Mouse (Mus musculus) kidney, embryonic 16.5 days (tissue): ENCODE data around the gene Rnf26. TPM values are rescaled to one million over a fixed set of nuclear protein-coding genes. Genes with fewer than 3 reads are reported as not detected.

Source experiments
- ATAC-seq: fragments of 200-750 bp; cut with Nextera tagmentation; 2 replicates; pipeline ENCODE4 v1.8.0; 2017; ENCODE audit warnings: moderate TSS enrichment; ENCODE audit not compliant: low FRiP score, low TSS enrichment
- H3K27ac ChIP-seq: fragments of 300-500 bp; sonication (generic); 2 replicates; pipeline ENCODE4 v1.5.1; 2014; ENCODE audit warnings: low read length
- H3K27me3 ChIP-seq: fragments of 300-500 bp; sonication (generic); 2 replicates; pipeline ENCODE4 v1.6.1; 2014; ENCODE audit warnings: low read length, control low read depth, mixed read lengths; ENCODE audit not compliant: insufficient read depth
- H3K36me3 ChIP-seq: fragments of 300-500 bp; sonication (generic); 2 replicates; pipeline ENCODE4 v1.6.1; 2014; ENCODE audit warnings: low read length, control low read depth, mixed read lengths; ENCODE audit not compliant: insufficient read depth
- H3K4me1 ChIP-seq: fragments of 300-500 bp; sonication (generic); 2 replicates; pipeline ENCODE4 v1.6.1; 2014; ENCODE audit warnings: low read length, control low read depth, mixed read lengths; ENCODE audit not compliant: insufficient read depth
- H3K4me2 ChIP-seq: fragments of 300-500 bp; sonication (generic); replicated peaks from 2 replicates; pipeline ENCODE4 v1.6.1; 2014; ENCODE audit warnings: low read depth, low read length
- H3K4me3 ChIP-seq: fragments of 300-500 bp; sonication (generic); 2 replicates; pipeline ENCODE4 v1.5.1; 2014; ENCODE audit warnings: mild to moderate bottlenecking, low read length
- H3K9ac ChIP-seq: fragments of 300-500 bp; sonication (generic); replicated peaks from 2 replicates; pipeline ENCODE4 v1.6.1; 2014; ENCODE audit warnings: low read length
- H3K9me3 ChIP-seq: fragments of 300-500 bp; sonication (generic); 2 replicates; pipeline ENCODE4 v1.6.1; 2016; ENCODE audit warnings: low read length, control low read depth
- WGBS: fragments of 180-500 bp; shearing (Covaris S2); extraction: QIAGEN DNeasy Blood & Tissue Kit; methylation state at CpG from one replicate; pipeline ENCODE4 v1.1.7; 2014; 5-methylcytosine and 5-hydroxymethylcytosine counted together
- polyA plus RNA-seq: library from polyadenylated mRNA; unstranded; fragments of >200 nt; fragmentation: Nextera tagmentation; extraction: Ambion mirVana; gene quantifications from 2 replicates; pipeline ENCODE4 v1.2.1, GENCODE M21; 2015

Rnf26 gene
- polyA plus RNA-seq, 1 experiment from 2014 or later = 75.0 TPM

DNA sequence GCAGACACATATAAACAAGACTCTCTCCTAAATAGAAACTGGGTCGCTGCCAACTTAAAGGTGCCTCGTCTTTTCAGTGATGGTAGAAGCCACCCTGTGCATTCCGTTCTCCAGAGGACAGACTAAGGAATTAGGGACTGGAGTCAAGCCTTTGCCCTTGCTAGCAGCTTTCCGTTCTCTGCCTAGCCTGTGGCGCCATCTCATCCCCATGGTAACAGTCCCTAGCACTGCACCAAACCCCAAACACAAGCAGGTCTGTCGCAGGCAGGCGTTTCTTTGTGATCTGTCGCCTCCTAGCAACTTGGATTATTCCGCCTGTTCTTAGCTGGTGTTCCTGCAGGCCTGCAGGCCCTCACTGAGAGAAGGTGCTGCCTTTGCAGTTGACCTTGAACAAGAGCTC is 16.8 kb downstream of the Rnf26 start:
- Histone ChIP-seq H3K4me3 (no peak overlapping the region), H3K9ac (no peak overlapping the region), H3K9me3 (no peaks in the 10 kb centered on the region), H3K36me3 (peaks cover 12% of the 10 kb centered on the region), H3K4me1 (peaks cover 12% of the 10 kb centered on the region), H3K27me3 (no peaks in the 10 kb centered on the region), H3K27ac (0 out of 2 replicates have a peak overlapping the region, but pooled peaks have one; percentile 26), H3K4me2 (no peak overlapping the region)
- 39% methylated on average over 9 of the region's 9 CpGs for WGBS
- no peak for ATAC-seq

DNA sequence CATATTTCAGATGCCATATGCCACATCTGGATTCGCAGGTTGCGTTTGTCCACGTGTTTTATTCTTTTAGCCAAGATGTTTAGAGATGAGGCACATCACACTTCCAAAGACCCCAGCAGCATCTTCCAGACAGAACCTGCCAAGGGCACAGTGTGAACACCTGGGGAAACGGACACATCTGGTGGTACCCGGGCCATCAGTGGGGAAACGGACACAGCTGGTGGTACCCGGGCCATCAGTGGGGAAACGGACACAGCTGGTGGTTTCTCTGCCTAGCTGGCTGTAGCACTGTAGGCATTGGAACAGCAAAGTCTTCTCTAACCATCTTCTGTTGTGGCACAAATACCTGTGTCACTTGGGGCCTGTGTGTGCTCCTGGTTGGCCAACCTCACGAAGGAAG is 17.5 kb downstream of the Rnf26 start:
- 90% methylated on average over 9 of the region's 9 CpGs for WGBS
- ATAC-seq = no peak
- H3K27me3 ChIP-seq = no peaks in the 10 kb centered on the region
- H3K4me1 ChIP-seq = peaks cover 8% of the 10 kb centered on the region; the same call in 1 of the 2 replicates
- H3K9me3 ChIP-seq = no peaks in the 10 kb centered on the region
- H3K4me2 ChIP-seq = no peak overlapping the region
- H3K4me3 ChIP-seq = no peak overlapping the region
- no peak overlapping the region for H3K9ac ChIP-seq
- H3K27ac ChIP-seq = no peak overlapping the region
- H3K36me3 ChIP-seq = peaks cover 17% of the 10 kb centered on the region

DNA sequence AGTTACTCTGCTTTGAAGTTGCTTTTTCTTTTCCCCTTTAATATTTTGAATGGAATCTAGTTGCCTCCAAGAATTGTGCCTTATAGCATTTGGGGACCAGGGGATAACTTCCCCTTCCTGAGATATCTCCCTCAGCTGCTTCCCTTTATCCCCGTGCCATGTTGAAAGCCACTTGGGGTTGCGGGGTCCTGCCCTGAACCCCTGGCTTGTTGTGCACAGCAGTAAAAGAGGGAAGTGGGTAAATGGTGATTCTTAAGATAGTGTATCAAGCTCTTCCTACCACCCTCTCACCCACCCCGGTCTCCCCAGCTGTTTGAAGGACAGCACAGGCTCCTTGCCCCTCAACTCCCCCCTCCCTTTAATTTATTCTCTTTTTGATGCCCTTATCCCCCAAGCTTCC is 18.6 kb downstream of the Rnf26 start:
- Histone ChIP-seq H3K9me3 (no peaks in the 10 kb centered on the region), H3K4me3 (no peak overlapping the region), H3K27me3 (no peaks in the 10 kb centered on the region), H3K9ac (no peak overlapping the region), H3K27ac (no peak overlapping the region), H3K4me1 (peaks cover 8% of the 10 kb centered on the region; the same call in 1 of the 2 replicates), H3K36me3 (peaks cover 17% of the 10 kb centered on the region), H3K4me2 (no peak overlapping the region)
- no peak for ATAC-seq
- 77% methylated on average over 3 of the region's 3 CpGs for WGBS

DNA sequence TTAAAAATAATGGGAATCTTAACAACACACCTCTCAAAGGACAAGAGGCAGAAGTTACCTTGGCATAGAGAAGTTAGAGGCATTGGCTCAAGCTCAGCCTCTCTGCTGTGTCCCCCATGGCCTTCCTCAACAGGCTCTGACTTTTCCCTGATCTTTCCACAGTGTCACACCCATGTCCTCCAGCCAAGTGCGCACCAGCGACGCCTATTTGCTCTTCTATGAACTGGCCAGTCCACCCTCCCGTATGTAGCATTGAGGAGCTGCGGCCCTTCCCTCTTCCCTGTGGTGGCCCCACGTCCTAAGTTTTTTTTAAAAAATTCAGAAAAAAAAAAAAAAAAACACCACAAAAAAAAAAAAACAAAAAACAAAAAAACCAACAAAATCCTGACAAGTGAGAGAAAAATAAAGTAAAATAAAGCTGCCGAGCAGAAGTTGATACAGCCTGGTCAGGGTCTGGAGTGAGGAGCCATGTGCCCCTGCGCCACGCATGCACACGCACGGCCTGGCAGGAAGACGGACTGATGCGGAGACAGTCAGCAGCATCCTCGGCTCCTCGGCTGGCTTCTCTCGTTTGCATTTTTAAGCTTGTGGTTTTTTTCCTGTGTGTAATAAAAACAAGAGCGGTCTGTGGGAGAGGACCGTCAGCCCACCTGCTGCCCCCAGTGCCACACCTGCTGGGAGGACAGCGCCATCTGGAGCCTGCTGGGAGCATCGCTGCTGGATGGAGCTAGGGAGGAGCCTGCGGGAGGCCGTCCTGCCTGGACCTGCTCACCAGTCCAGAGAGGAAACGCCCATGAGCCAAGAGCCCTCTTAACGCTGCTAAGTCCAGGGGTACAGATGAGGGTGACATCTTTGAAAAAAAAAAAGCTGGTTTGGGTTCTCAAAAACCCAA is 19.5 kb downstream of the Rnf26 start:
- Histone ChIP-seq H3K9ac (no peak overlapping the region), H3K36me3 (peaks cover 17% of the 10 kb centered on the region), H3K4me2 (peak overlapping the region; percentile 26), H3K4me1 (peaks cover 17% of the 10 kb centered on the region), H3K9me3 (no peaks in the 10 kb centered on the region), H3K27me3 (no peaks in the 10 kb centered on the region), H3K4me3 (no peak overlapping the region), H3K27ac (no peak overlapping the region)
- peak; percentile 76 for ATAC-seq
- WGBS = 36% methylated on average over 24 of the region's 24 CpGs

DNA sequence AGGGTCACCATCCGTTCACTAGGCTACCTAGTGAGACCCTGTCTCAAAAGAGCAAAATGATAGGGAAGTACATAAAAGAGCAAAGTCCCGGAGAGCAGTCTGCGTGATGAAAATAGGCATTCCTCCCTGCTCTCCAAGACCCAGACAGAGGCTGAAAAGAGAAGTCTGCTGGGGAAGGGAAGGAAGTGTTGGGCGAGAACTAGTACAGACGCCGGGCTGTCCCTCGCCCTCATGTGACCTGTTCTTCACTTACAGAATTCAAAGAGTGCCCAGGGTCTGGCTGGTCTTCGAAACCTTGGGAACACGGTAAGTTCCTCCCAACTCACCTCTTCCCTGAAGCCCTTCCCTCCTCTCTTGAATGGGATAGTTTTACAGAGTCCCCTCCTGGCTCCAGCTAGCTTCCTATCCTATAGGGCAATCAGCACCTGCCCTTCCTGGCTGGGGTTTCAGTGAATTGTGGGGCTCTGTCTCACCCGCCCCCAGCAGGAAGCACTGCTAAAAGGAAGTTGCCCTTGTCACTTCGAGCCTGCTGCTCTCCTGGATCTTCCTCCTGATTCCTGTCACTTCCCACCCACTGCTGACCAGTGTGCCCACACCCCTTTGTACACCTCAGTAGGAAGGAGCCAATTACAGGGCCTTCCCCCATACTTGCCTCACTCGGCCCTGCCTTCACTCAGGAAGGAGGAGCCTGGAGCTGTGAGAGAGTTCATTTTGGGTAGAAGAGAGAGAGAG is 24.3 kb downstream of the Rnf26 start:
- ATAC-seq = no peak
- Histone ChIP-seq H3K4me3 (no peak overlapping the region), H3K9ac (no peak overlapping the region), H3K4me1 (peaks cover 51% of the 10 kb centered on the region), H3K36me3 (peaks cover 17% of the 10 kb centered on the region), H3K9me3 (no peaks in the 10 kb centered on the region), H3K27me3 (no peaks in the 10 kb centered on the region), H3K27ac (no peak overlapping the region), H3K4me2 (no peak overlapping the region)
- WGBS = 51% methylated on average over 12 of the region's 12 CpGs

DNA sequence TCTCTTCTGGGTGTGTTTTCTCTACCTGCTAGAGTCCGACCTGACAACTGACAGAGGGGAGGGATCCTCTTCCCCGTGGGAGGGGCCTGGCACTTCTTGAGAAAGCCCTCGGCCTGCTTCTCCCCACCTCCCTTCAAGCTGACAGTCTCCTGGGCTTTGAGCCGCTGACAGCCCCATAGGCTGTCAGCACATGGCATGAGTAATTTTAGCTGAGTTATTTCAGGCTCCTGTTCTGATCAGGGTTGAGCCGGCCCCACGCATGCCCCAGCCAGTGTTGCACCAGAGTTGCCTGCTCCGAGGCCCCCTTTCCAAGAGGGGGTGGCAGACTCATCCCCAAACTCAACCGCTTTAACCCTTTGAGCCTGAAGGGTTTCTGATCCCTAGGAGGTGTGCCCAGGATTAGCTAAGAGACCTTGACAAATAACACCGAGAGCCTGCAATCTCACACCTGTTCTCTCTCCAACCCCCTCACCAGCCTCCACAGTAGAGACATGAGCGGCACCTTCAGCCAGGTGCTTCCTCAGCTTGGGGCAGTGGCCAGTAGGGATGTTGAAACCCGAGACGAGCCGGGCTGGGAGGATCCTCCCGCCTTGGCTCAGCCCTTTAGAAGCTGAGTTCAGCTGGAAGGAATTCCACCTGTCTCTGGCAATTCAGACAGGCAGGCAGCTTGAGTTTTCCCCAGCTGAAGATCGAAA is 25.4 kb downstream of the Rnf26 start:
- Histone ChIP-seq H3K9me3 (no peaks in the 10 kb centered on the region), H3K27ac (peak overlapping the region; percentile 17; the same call in 1 of the 2 replicates), H3K4me1 (peaks cover 57% of the 10 kb centered on the region), H3K9ac (peak overlapping the region; percentile 9; the same call in 1 of the 2 replicates), H3K36me3 (peaks cover 14% of the 10 kb centered on the region), H3K4me2 (peak overlapping the region; percentile 36), H3K27me3 (0 out of 2 replicates have a peak, but pooled peaks cover 3% of the 10 kb centered on the region), H3K4me3 (peak overlapping the region; percentile 4)
- ATAC-seq = no peak
- 10% methylated on average over 15 of the region's 15 CpGs for WGBS

DNA sequence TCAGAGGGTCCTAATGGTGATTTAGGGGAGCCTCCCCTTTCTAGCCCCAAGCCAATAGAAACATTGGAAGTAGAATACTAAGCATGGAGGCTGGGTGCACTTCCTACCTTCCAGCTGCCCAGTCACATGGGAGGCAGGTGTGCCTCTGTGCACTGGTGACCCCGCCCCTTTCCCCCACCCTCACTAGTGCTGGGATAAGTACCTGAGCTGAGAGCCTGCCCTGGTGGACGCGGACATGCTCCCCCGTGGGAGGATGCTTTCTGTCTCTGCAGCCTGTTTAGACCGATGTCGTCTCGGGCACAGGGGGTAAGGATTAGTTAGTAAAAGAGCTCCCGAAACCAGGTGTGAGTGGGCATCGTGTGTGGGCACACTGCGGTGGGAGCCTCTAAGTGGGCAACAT is 26.4 kb downstream of the Rnf26 start:
- Histone ChIP-seq H3K9ac (peak overlapping the region; percentile 9; the same call in 1 of the 2 replicates), H3K27me3 (0 out of 2 replicates have a peak, but pooled peaks cover 3% of the 10 kb centered on the region), H3K4me1 (peaks cover 57% of the 10 kb centered on the region), H3K9me3 (no peaks in the 10 kb centered on the region), H3K4me2 (peak overlapping the region; percentile 36), H3K36me3 (peaks cover 9% of the 10 kb centered on the region), H3K4me3 (peak overlapping the region; percentile 7; the same call in 1 of the 2 replicates), H3K27ac (no peak overlapping the region)
- ATAC-seq = no peak
- WGBS = 47% methylated on average over 10 of the region's 10 CpGs

DNA sequence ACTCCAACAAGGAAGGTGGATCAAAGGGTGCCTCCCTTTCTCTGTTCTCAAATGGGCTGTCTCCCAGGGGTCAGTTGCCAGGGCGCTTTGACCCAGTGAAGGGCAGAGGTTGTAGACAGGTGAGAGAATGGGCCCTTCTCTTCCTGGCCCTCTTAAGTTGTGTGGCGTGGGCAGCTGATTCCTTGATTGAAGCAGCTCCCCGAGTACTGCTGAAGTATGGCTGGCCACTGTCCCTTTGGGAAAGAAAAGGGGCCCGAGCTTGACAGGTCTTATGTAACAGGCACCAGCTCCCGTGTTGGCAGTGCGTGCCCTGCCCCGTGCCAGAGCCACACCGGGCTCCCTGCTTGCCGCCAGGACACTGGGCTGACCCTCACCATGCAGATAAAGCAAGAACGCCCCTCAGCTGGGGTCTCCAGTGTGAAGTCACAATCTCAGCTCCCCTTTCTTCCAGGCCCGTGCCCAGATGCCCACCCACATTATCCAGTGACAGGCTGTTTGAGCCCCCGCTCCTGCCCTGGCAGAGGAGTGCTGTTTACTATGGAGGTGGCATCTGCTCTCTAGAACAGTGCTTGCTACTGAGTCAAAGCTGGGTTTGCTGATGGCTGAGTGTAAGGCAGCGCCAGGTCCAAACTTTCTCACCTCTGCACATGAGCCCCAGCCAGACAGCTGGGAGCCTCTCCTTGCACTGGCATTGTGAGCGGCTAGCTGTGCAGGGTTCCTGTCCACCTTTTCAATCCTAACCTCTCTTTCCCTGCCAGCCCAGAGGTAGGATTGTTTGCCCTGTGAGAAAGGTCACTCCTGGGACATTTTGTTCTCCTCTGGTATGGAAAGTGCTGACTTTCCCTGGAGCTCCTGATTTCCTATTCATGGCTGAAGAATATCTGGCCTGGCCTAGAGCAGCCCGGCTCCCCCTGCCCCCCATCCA is 27.3 kb downstream of the Rnf26 start:
- H3K27ac ChIP-seq = peak overlapping the region; percentile 25
- peaks cover 64% of the 10 kb centered on the region for H3K4me1 ChIP-seq
- 67% methylated on average over 15 of the region's 15 CpGs for WGBS
- H3K4me3 ChIP-seq = peak overlapping the region; percentile 60
- 0 out of 2 replicates have a peak, but pooled peaks cover 3% of the 10 kb centered on the region for H3K27me3 ChIP-seq
- H3K36me3 ChIP-seq = no peaks in the 10 kb centered on the region
- no peaks in the 10 kb centered on the region for H3K9me3 ChIP-seq
- peak overlapping the region; percentile 91 for H3K4me2 ChIP-seq
- ATAC-seq = no peak
- peak overlapping the region; percentile 73 for H3K9ac ChIP-seq
